Mouse (Mus musculus) gastrocnemius, postnatal 14 days (tissue): ENCODE data around the gene Olfr630. TPM values are rescaled to one million over a fixed set of nuclear protein-coding genes. Genes with fewer than 3 reads are reported as not detected.
"Not testable (repeated sequence)": the region's sequence is repeated elsewhere in the genome, so short reads cannot be mapped to it uniquely, and the experiment has no call there.

Experiments
- DNase-seq: peaks from one replicate; pipeline ENCODE4 v3.0.0; 2021; ENCODE audit warnings: mixed read lengths
- intact Hi-C: fragments of 180-260 bp; cut with DNase I; formaldehyde crosslinking; loops from one replicate; pipeline ENCODE4 v1.15.1; 2025; ENCODE audit warnings: low total_unique reads
- long read RNA-seq, 2 experiments: library from polyadenylated mRNA; stranded (forward); transcript quantifications; one replicate each; pipeline ENCODE4 v2.0.0; 2021
- total RNA-seq, 2 experiments: library from RNA; stranded (reverse); gene quantifications; 2 replicates each; pipeline ENCODE4 v1.2.3; 2021

Olfr630 gene
- not detected for total RNA-seq
- long read RNA-seq, experiment 1: 0 reads
- long read RNA-seq, experiment 2: 0 reads

DNA sequence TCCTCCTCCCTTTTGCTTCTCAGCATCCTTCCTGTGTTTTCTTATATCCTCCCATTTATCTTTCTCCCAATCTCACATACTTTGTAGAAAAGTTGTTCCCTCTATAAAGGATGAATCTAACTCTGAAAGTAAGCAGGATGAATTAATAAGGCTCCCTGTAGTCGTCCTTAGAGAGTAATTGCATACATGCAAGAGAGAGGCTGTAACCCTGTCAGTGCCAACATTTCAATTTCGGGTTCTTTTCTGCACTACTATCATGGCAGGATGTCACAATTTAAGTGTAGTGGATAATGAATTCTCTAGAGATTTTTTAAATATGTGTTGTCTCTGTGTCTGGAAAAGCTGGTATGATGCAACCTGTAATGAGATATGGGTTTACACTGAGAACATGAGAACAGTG lies at the start of gene Olfr630:
Gene Olfr630, minus strand, starts transcription at position 101 of the 400 bp plus-strand sequence.
- intact Hi-C loops: no loop called here
- no peak for DNase-seq

DNA sequence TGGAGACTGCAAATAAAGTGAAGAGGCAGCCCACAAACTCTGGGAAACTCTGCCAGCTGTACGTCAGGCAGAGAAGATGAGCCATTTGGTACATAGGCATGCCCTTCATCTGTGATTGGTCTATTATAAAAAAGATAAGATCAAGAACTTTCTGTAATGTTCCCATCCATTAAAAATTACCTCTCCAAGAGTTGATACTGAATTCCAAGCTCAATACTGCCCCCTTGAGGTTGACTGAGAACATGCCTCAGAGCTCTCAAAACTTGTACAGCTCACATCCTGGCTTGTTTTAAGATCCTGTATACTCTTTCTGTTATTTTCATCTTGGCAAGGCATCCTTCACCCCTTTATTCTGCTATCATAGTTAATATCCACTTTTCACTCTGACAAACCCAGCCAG lies 49.7 kb upstream of the Olfr630 start:
- DNase-seq: no peak
- intact Hi-C loops: no loop called here

GRCm38 (mm10) chr7:103792669-103793388 lies 35.7 kb upstream of the Olfr630 start:
- no peak for DNase-seq
- intact Hi-C loops: no loop called here

- DNase-seq: no peak
- intact Hi-C loops: no loop called here
These were observed 34.6 kb upstream of the Olfr630 start, which contains the start of gene Olfr67 for GRCm38 (mm10) chr7:103791721-103792120. TSS of gene Olfr67 (minus strand) at chr7:103791821.

DNA sequence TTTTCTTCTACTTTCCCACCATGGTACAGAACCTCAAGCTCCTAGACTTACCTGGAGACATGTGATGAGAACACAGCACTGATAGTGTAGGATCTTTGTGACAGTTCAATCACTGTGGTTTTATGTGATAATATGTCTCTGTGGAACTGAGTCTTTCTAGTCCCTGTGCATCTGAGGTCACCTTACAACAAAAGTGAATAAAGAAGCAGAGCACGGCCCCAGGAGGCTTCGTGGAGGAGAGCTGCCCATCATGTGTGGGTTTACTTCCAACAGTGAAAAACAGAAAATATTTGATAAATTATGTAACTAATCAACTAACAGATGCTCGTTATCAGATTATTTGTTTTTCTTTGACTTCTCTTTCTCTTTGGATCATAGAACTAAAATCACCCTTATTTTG lies 22.5 kb upstream of the Olfr630 start, which contains the start of gene Olfr68:
Gene Olfr68, minus strand, starts transcription at position 101 of the 400 bp plus-strand sequence.
- intact Hi-C loops: no loop called here

GRCm38 (mm10) chr7:103777652-103778051 lies 20.5 kb upstream of the Olfr630 start:
- intact Hi-C loops, DNase-seq: not testable (repeated sequence)

More for the DNA sequence above, 22.5 kb upstream of the Olfr630 start, which contains the start of gene Olfr68:
- DNase-seq: no peak

- intact Hi-C loops: no loop called here
These were observed 14.4 kb upstream of the Olfr630 start, which contains the start of gene Olfr69 for GRCm38 (mm10) chr7:103771494-103771893. TSS of gene Olfr69 (minus strand) at chr7:103771594.

GRCm38 (mm10) chr7:103767687-103768086 lies 10.6 kb upstream of the Olfr630 start:
- intact Hi-C loops, DNase-seq: not testable (repeated sequence)

More at GRCm38 (mm10) chr7:103771494-103771893, 14.4 kb upstream of the Olfr630 start, which contains the start of gene Olfr69:
- DNase-seq: no peak

GRCm38 (mm10) chr7:103762212-103762611 lies 5.1 kb upstream of the Olfr630 start:
- intact Hi-C loops, DNase-seq: not testable (repeated sequence)

- intact Hi-C loops: no loop called here
- no peak for DNase-seq
These were observed 12.3 kb downstream of the Olfr630 start, which contains the start of gene Olfr629 for GRCm38 (mm10) chr7:103744843-103745242. TSS of gene Olfr629 (minus strand) at chr7:103744943.

DNA sequence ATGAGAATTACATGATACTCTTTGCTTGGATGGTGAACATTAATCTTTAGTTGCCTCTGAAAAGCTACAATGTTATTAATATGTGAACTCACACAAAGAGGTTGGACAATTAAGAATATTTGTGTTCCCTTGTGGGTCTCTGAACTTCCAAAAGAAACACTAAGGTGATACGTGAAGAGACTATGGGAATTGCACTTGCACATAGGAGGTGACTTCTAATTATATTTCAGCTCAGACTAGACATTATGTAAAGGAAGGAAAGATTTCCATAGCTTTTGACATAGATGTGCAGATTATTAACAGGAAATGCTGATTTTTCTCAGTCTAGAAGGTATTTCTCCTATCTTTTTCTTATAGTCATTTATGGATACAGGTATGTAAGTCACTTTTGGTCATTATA lies 27.1 kb downstream of the Olfr630 start, which contains the start of gene Olfr628:
Gene Olfr628, plus strand, starts transcription at position 301 of the 400 bp plus-strand sequence.
- no peak for DNase-seq
- intact Hi-C loops: no loop called here

DNA sequence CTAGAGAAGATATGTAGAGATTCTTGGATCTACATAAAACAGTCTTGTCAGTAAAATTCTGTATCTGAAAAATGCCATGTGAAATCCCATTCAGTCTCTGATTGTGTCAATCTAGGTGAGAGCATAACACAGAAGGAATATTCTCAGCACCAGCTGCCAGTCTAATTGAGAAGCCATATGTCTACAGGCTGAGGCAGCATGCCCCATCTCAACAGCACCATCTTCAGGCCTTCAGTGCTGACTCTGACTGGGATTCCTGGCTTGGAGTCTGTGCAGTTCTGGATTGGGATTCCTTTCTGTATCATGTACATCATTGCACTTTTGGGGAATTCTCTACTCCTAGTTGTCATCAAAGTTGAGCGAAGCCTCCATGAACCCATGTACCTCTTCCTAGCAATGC lies 40.7 kb downstream of the Olfr630 start:
- DNase-seq, intact Hi-C loops: not testable (repeated sequence)

- no peak for DNase-seq
- intact Hi-C loops: no loop called here
These were observed 42.8 kb downstream of the Olfr630 start, which contains the start of gene Olfr243 for GRCm38 (mm10) chr7:103714371-103714770. TSS of gene Olfr243 (plus strand) at chr7:103714671.

GRCm38 (mm10) chr7:103712024-103712423 lies 45.1 kb downstream of the Olfr630 start:
- intact Hi-C loops: no loop called here
- DNase-seq: no peak

Other genes starting within 250 kb of the Olfr630 start
- not detected for gene Olfr610, start 245.2 kb downstream of the Olfr630 start, total RNA-seq
- not detected for gene Olfr611, start 236.5 kb downstream of the Olfr630 start, total RNA-seq
- gene Olfr612, start 214.6 kb downstream of the Olfr630 start, total RNA-seq: not detected
- not detected for gene Olfr613, start 209.3 kb downstream of the Olfr630 start, total RNA-seq
- not detected for gene Olfr615, start 201.3 kb downstream of the Olfr630 start, total RNA-seq
- gene Olfr616, start 188.2 kb downstream of the Olfr630 start, total RNA-seq: not detected
- not detected for gene Olfr617, start 184.3 kb downstream of the Olfr630 start, total RNA-seq
- gene Olfr618, start 167.2 kb downstream of the Olfr630 start, total RNA-seq: not detected
- not detected for gene Olfr619, start 156.8 kb downstream of the Olfr630 start, total RNA-seq
- gene Olfr620, start 144.8 kb downstream of the Olfr630 start, total RNA-seq: not detected
- gene Olfr622, start 114.6 kb downstream of the Olfr630 start, total RNA-seq: not detected
- not detected for gene Olfr623, start 93.6 kb downstream of the Olfr630 start, total RNA-seq
- gene Olfr624, start 86.1 kb downstream of the Olfr630 start, total RNA-seq: not detected
- gene Olfr625-ps1, start 74.6 kb downstream of the Olfr630 start, total RNA-seq: not detected
- not detected for gene Olfr243, start 42.7 kb downstream of the Olfr630 start, total RNA-seq
- gene Olfr628, start 27.0 kb downstream of the Olfr630 start, total RNA-seq: not detected
- gene Olfr629, start 12.4 kb downstream of the Olfr630 start, total RNA-seq: not detected
- not detected for gene Olfr69, start 14.3 kb upstream of the Olfr630 start, total RNA-seq
- not detected for gene Olfr68, start 22.4 kb upstream of the Olfr630 start, total RNA-seq
- not detected for gene Olfr67, start 34.5 kb upstream of the Olfr630 start, total RNA-seq
- gene Hbb-bt, start 56.7 kb upstream of the Olfr630 start, total RNA-seq: 100 to 1,000 TPM; 114 to 127 TPM
- 1,000 to 10,000 TPM; 1,097 to 1,122 TPM for gene Hbb-bs, start 70.8 kb upstream of the Olfr630 start, total RNA-seq
- not detected for gene Hbb-bh2, start 83.2 kb upstream of the Olfr630 start, total RNA-seq
- not detected for gene Hbb-bh1, start 85.8 kb upstream of the Olfr630 start, total RNA-seq
- gene Hbb-y, start 95.9 kb upstream of the Olfr630 start, total RNA-seq: not detected
- gene Olfr66, start 128.9 kb upstream of the Olfr630 start, total RNA-seq: not detected
- gene Olfr64, start 137.2 kb upstream of the Olfr630 start, total RNA-seq: not detected
- not detected for gene Olfr65, start 146.2 kb upstream of the Olfr630 start, total RNA-seq
- not detected for gene Olfr631, start 171.5 kb upstream of the Olfr630 start, total RNA-seq
- gene Olfr632, start 177.0 kb upstream of the Olfr630 start, total RNA-seq: not detected
- gene Olfr633, start 187.1 kb upstream of the Olfr630 start, total RNA-seq: not detected
- not detected for gene Olfr635, start 213.8 kb upstream of the Olfr630 start, total RNA-seq
- not detected for gene Olfr638, start 241.4 kb upstream of the Olfr630 start, total RNA-seq